Mouse (Mus musculus): ENCODE measurements around the gene Akap12.

Akap12 gene

DNA sequence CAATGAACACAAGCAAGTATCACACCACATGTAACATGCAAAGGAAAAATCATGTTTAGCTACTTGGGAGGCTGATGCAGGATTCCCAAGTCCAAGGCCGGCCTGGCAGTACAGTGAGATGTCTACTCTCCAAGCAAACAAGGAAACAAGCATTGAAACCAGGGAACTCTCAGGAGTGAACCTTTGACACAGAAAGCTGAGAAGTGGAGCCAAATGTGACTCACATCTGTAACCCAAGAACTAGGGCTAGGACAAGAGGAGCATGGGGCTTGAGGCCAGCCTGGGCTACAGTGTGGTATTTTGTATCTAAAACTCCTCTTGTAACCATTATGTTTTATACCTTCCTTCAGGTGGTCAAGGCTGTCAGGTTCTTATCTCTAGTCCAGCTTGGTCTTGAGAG, 141.0 kb downstream of the Akap12 start:
- DNase-seq: no peak
